Mouse (Mus musculus) stomach, embryonic 15.5 days (tissue): ENCODE results near the gene Adprhl1. TPM values are rescaled to one million over a fixed set of nuclear protein-coding genes. Genes with fewer than 3 reads are reported as not detected.

Source experiments
- ATAC-seq: fragments of 200-750 bp; cut with Nextera tagmentation; 2 replicates; pipeline ENCODE4 v1.8.0; 2017; ENCODE audit warnings: low read depth, moderate number of reproducible peaks, moderate TSS enrichment; ENCODE audit not compliant: insufficient read depth, low FRiP score
- H3K27ac ChIP-seq: fragments of 300-500 bp; sonication (generic); 2 replicates; pipeline ENCODE4 v1.5.1; 2015; ENCODE audit warnings: mild to moderate bottlenecking, inconsistent platforms
- H3K27me3 ChIP-seq: fragments of 300-500 bp; sonication (generic); replicated peaks from 2 replicates; pipeline ENCODE4 v1.6.1; 2015; ENCODE audit warnings: inconsistent platforms
- H3K36me3 ChIP-seq: fragments of 300-500 bp; sonication (generic); 2 replicates; pipeline ENCODE4 v1.6.1; 2015; ENCODE audit warnings: inconsistent platforms
- H3K4me1 ChIP-seq: fragments of 300-500 bp; sonication (generic); 2 replicates; pipeline ENCODE4 v1.6.1; 2015; ENCODE audit warnings: inconsistent platforms
- H3K4me2 ChIP-seq: fragments of 300-500 bp; sonication (generic); 2 replicates; pipeline ENCODE4 v1.6.1; 2015; ENCODE audit warnings: mild to moderate bottlenecking, inconsistent platforms
- H3K4me3 ChIP-seq: fragments of 300-500 bp; sonication (generic); replicated peaks from 2 replicates; pipeline ENCODE4 v1.5.1; 2015; ENCODE audit warnings: inconsistent platforms
- H3K9ac ChIP-seq: fragments of 300-500 bp; sonication (generic); 2 replicates; pipeline ENCODE4 v1.6.1; 2015; ENCODE audit warnings: inconsistent platforms
- H3K9me3 ChIP-seq: fragments of 300-500 bp; sonication (generic); 2 replicates; pipeline ENCODE4 v1.6.1; 2016; ENCODE audit warnings: inconsistent platforms
- WGBS: fragments of 180-500 bp; shearing (Covaris S2); methylation state at CpG from one replicate; pipeline ENCODE4 v1.1.7; 2015; 5-methylcytosine and 5-hydroxymethylcytosine counted together
- microRNA counts: library from miRNA; unstranded; fragments of <30 nt; microRNA quantifications from one replicate; lab custom pipeline; 2016
- microRNA-seq: library from miRNA; unstranded; fragments of <30 nt; microRNA quantifications from one replicate; pipeline ENCODE4, GENCODE M21; 2016
- polyA plus RNA-seq: library from polyadenylated mRNA; unstranded; fragments of >200 nt; fragmentation: Nextera tagmentation; extraction: Ambion mirVana; gene quantifications from 2 replicates; pipeline ENCODE4 v1.2.1, GENCODE M21; 2015

Adprhl1 gene
- polyA plus RNA-seq, 1 experiment from 2014 or later = 0.62 TPM

DNA sequence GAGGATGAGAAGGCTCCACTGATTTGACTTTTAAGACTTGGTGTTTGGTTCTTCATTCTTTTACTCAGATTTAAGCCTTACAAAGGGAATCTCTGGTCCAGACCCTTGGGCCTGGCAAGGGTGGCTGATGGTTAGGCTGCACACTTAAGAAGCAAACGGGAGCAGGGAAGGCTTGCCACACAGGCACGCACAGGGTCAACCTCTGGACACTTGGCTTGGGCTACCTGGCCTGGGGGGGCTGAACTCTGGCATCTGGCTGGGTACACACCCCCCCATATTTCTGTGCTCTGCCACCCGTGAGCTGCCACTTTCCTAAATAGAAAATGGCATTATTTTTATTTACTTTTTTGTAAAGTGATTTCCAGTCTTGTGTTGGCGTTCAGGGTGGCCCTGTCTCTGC, 79.2 kb downstream of the Adprhl1 start:
- 86% methylated on average over 4 of the region's 4 CpGs for WGBS
- H3K9ac ChIP-seq = no peak overlapping the region
- H3K4me3 ChIP-seq = no peak overlapping the region
- H3K27me3 ChIP-seq = no peaks in the 10 kb centered on the region
- no peaks in the 10 kb centered on the region for H3K9me3 ChIP-seq
- ATAC-seq = no peak
- no peak overlapping the region for H3K4me2 ChIP-seq
- H3K27ac ChIP-seq = no peak overlapping the region
- H3K36me3 ChIP-seq = peaks cover 53% of the 10 kb centered on the region
- no peaks in the 10 kb centered on the region for H3K4me1 ChIP-seq

DNA sequence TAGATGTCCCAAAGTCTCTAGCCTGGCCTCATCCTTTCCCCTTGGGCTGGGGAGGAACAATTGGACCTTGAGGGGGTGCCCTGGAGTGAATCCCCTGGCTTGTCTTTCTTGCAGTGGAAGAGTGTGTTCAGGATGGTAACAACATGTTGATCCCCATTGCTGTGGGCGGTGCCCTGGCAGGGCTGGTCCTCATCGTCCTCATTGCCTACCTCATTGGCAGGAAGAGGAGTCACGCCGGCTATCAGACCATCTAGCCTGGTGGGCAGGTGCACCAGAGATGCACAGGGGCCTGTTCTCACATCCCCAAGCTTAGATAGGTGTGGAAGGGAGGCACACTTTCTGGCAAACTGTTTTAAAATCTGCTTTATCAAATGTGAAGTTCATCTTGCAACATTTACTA, 79.7 kb downstream of the Adprhl1 start:
- peaks cover 53% of the 10 kb centered on the region for H3K36me3 ChIP-seq

More for the DNA sequence above, 79.7 kb downstream of the Adprhl1 start:
- Histone ChIP-seq H3K4me1 (no peaks in the 10 kb centered on the region), H3K4me2 (no peak overlapping the region), H3K4me3 (no peak overlapping the region), H3K9me3 (no peaks in the 10 kb centered on the region), H3K27ac (no peak overlapping the region), H3K9ac (no peak overlapping the region), H3K27me3 (no peaks in the 10 kb centered on the region)
- WGBS = 86% methylated on average over 4 of the region's 4 CpGs
- ATAC-seq = no peak

MicroRNAs encoded within 50 kb of the gene (microRNA counts, 519-probe panel; counts per million panel counts)
- microRNA mmu-miR-1968 (lab: Ali Mortazavi, UCI) = 2,151 counts per million, percentile 30 among the panel's probes with 10 or more counts

Small RNA genes lying within 50 kb of the gene (microRNA-seq; reads per million reads assigned to microRNA genes)
- 16.8 reads per million, percentile 31 among the genes with 10 or more reads in this experiment for gene Mir1968

Other genes with a start within 250 kb of the Adprhl1 start
- 0.61 and 0.99 TPM in 2 replicates for gene F7, start 228.1 kb downstream of the Adprhl1 start, polyA plus RNA-seq
- 8.9 and 15.3 TPM in 2 replicates for gene F10, start 216.9 kb downstream of the Adprhl1 start, polyA plus RNA-seq
- 2.9 and 3.4 TPM in 2 replicates for gene Proz, start 193.2 kb downstream of the Adprhl1 start, polyA plus RNA-seq
- 33.7 and 34.5 TPM in 2 replicates for gene Pcid2, start 148.7 kb downstream of the Adprhl1 start, polyA plus RNA-seq
- gene Cul4a, start 148.5 kb downstream of the Adprhl1 start, polyA plus RNA-seq = 91.8 and 94.5 TPM in 2 replicates
- gene Lamp1, start 95.0 kb downstream of the Adprhl1 start, polyA plus RNA-seq = 295 and 327 TPM in 2 replicates
- 24.6 and 25.4 TPM in 2 replicates for gene Grtp1, start 53.5 kb downstream of the Adprhl1 start, polyA plus RNA-seq
- gene Dcun1d2, start 34.0 kb upstream of the Adprhl1 start, polyA plus RNA-seq = 19.2 and 20.3 TPM in 2 replicates
- gene Tmco3, start 34.0 kb upstream of the Adprhl1 start, polyA plus RNA-seq = 33.1 and 36.0 TPM in 2 replicates
- 156 and 173 TPM in 2 replicates for gene Tfdp1, start 84.6 kb upstream of the Adprhl1 start, polyA plus RNA-seq
- 13.8 and 25.5 TPM in 2 replicates for gene Atp4b, start 142.7 kb upstream of the Adprhl1 start, polyA plus RNA-seq
- gene Grk1, start 150.9 kb upstream of the Adprhl1 start, polyA plus RNA-seq = 0.01 TPM in 1 of 2 replicates, not detected in the other
- gene Tmem255b, start 181.0 kb upstream of the Adprhl1 start, polyA plus RNA-seq = 2.8 and 3.0 TPM in 2 replicates
- 113 and 130 TPM in 2 replicates for gene Gas6, start 240.3 kb upstream of the Adprhl1 start, polyA plus RNA-seq